Mouse (Mus musculus) limb, embryonic 11.5 days (tissue): Measurements from ENCODE around the gene Emd. TPM values are rescaled to one million over a fixed set of nuclear protein-coding genes. Genes with fewer than 3 reads are reported as not detected.

Experiments
- ATAC-seq: fragments of 200-750 bp; cut with Nextera tagmentation; 2 replicates; pipeline ENCODE4 v1.8.0; 2017; ENCODE audit warnings: low read depth; ENCODE audit not compliant: insufficient number of reproducible peaks, low FRiP score, low TSS enrichment
- DNase-seq: peaks from one replicate; pipeline ENCODE4 v3.0.0-alpha.2; 2015; ENCODE audit warnings: low spot score
- H3K27ac ChIP-seq: fragments of 300-500 bp; sonication (generic); replicated peaks from 2 replicates; pipeline ENCODE4 v1.5.1; 2014; ENCODE audit warnings: low read depth, mild to moderate bottlenecking, low read length
- H3K27me3 ChIP-seq: fragments of 300-500 bp; sonication (generic); 2 replicates; pipeline ENCODE4 v1.6.1; 2014; ENCODE audit warnings: mild to moderate bottlenecking, low read length, mixed read lengths; ENCODE audit not compliant: control insufficient read depth, insufficient read depth
- H3K36me3 ChIP-seq: fragments of 300-500 bp; sonication (generic); 2 replicates; pipeline ENCODE4 v1.6.1; 2014; ENCODE audit warnings: mild to moderate bottlenecking, low read length, moderate library complexity, mixed read lengths; ENCODE audit not compliant: control insufficient read depth, insufficient read depth
- H3K4me1 ChIP-seq: fragments of 300-500 bp; sonication (generic); 2 replicates; pipeline ENCODE4 v1.6.1; 2014; ENCODE audit warnings: low read length, mixed read lengths; ENCODE audit not compliant: control insufficient read depth, insufficient read depth
- H3K4me2 ChIP-seq: fragments of 300-500 bp; sonication (generic); 2 replicates; pipeline ENCODE4 v1.6.1; 2014; ENCODE audit warnings: low read depth, mild to moderate bottlenecking, moderate library complexity; ENCODE audit not compliant: severe bottlenecking
- H3K4me3 ChIP-seq: fragments of 300-500 bp; sonication (generic); 2 replicates; pipeline ENCODE4 v1.5.1; 2014; ENCODE audit warnings: low read depth, low read length
- H3K9ac ChIP-seq: fragments of 300-500 bp; sonication (generic); 2 replicates; pipeline ENCODE4 v1.6.1; 2014; ENCODE audit warnings: mild to moderate bottlenecking, low read length
- H3K9me3 ChIP-seq: fragments of 300-500 bp; sonication (generic); 2 replicates; pipeline ENCODE4 v1.6.1; 2016; ENCODE audit warnings: low read length; ENCODE audit not compliant: control insufficient read depth
- WGBS: fragments of 180-500 bp; shearing (Covaris S2); extraction: QIAGEN DNeasy Blood & Tissue Kit; methylation state at CpG from one replicate; pipeline ENCODE4 v1.1.7; 2014; 5-methylcytosine and 5-hydroxymethylcytosine counted together
- polyA plus RNA-seq: library from polyadenylated mRNA; unstranded; fragments of >200 nt; fragmentation: Nextera tagmentation; extraction: Ambion mirVana; gene quantifications from 2 replicates; pipeline ENCODE4 v1.2.1, GENCODE M21; 2014

Gene Emd
- polyA plus RNA-seq, 1 experiment from 2014 or later = 38.2 TPM

GRCm38 (mm10) chrX:74281041-74281731 is 26.7 kb downstream of the Emd start:
- Histone ChIP-seq H3K4me1 (no peaks in the 10 kb centered on the region), H3K36me3 (no peaks in the 10 kb centered on the region), H3K4me2 (peak overlapping the region; percentile 63), H3K27ac (peak overlapping the region; percentile 52; the same call in 1 of the 2 replicates), H3K27me3 (no peaks in the 10 kb centered on the region), H3K9me3 (no peaks in the 10 kb centered on the region), H3K9ac (peak overlapping the region; percentile 40; the same call in 1 of the 2 replicates), H3K4me3 (peak overlapping the region; percentile 60)
- DNase-seq = no peak
- WGBS = 17% methylated on average over 14 of the region's 14 CpGs
- no peak for ATAC-seq

GRCm38 (mm10) chrX:74281732-74282394 is 27.4 kb downstream of the Emd start, which contains the start of the genes Taz and Dnase1l1:
Taz (plus strand) TSS chrX:74281912.
Dnase1l1 (minus strand) TSS chrX:74282337.
- peak; percentile 85 for ATAC-seq

GRCm38 (mm10) chrX:74282395-74283091 is 28.1 kb downstream of the Emd start:
- 18% methylated on average over 39 of the region's 39 CpGs for WGBS
- Histone ChIP-seq H3K36me3 (no peaks in the 10 kb centered on the region), H3K9ac (peak overlapping the region; percentile 70), H3K4me2 (peak overlapping the region; percentile 63), H3K4me1 (no peaks in the 10 kb centered on the region), H3K9me3 (no peaks in the 10 kb centered on the region), H3K4me3 (peak overlapping the region; percentile 60), H3K27me3 (no peaks in the 10 kb centered on the region), H3K27ac (no peak overlapping the region)
- ATAC-seq = peak; percentile 71
- DNase-seq = peak; percentile 81

More at GRCm38 (mm10) chrX:74281732-74282394, 27.4 kb downstream of the Emd start, which contains the start of the genes Taz and Dnase1l1:
- peak within 1 kb of the TSS; percentile 63 for H3K4me2 ChIP-seq
- 11% methylated on average over 16 of the region's 16 CpGs for WGBS
- H3K4me3 ChIP-seq = peak within 1 kb of the TSS; percentile 60
- H3K9ac ChIP-seq = peak within 1 kb of the TSS; percentile 70
- no peaks in the 10 kb centered on the region for H3K36me3 ChIP-seq
- no peaks in the 10 kb centered on the region for H3K4me1 ChIP-seq
- peak; percentile 69 for DNase-seq
- H3K9me3 ChIP-seq = no peaks in the 10 kb centered on the region
- H3K27me3 ChIP-seq = no peaks in the 10 kb centered on the region
- peak within 1 kb of the TSS; percentile 52 for H3K27ac ChIP-seq

- Histone ChIP-seq H3K4me3 (peak overlapping the region; percentile 60), H3K4me2 (peak overlapping the region; percentile 63), H3K9ac (peak overlapping the region; percentile 70), H3K4me1 (no peaks in the 10 kb centered on the region), H3K9me3 (no peaks in the 10 kb centered on the region), H3K27me3 (no peaks in the 10 kb centered on the region), H3K27ac (no peak overlapping the region), H3K36me3 (no peaks in the 10 kb centered on the region)
- 50% methylated on average over 5 of the region's 5 CpGs for WGBS
- DNase-seq (no peak), ATAC-seq (peak; percentile 10; the same call in 1 of the 2 replicates)
These were observed 28.6 kb downstream of the Emd start for GRCm38 (mm10) chrX:74283092-74283437.

- WGBS = 80% methylated on average over 4 of the region's 4 CpGs
- Histone ChIP-seq H3K36me3 (no peaks in the 10 kb centered on the region), H3K9ac (no peak overlapping the region), H3K9me3 (no peaks in the 10 kb centered on the region), H3K4me1 (no peaks in the 10 kb centered on the region), H3K27me3 (no peaks in the 10 kb centered on the region), H3K4me3 (no peak overlapping the region), H3K27ac (no peak overlapping the region), H3K4me2 (no peak overlapping the region)
- ATAC-seq (no peak), DNase-seq (no peak)
These were observed 38.9 kb downstream of the Emd start for GRCm38 (mm10) chrX:74293431-74293830.

- H3K27me3 ChIP-seq = no peaks in the 10 kb centered on the region
- H3K36me3 ChIP-seq = no peaks in the 10 kb centered on the region
- ATAC-seq = peak; percentile 98
- WGBS = 17% methylated on average over 36 of the region's 37 CpGs
- H3K4me3 ChIP-seq = peak within 1 kb of the TSS; percentile 59
- no peaks in the 10 kb centered on the region for H3K4me1 ChIP-seq
- DNase-seq = peak; percentile 91
- no peak within 1 kb of the TSS for H3K27ac ChIP-seq
- H3K9me3 ChIP-seq = no peaks in the 10 kb centered on the region
- peak within 1 kb of the TSS; percentile 66 for H3K9ac ChIP-seq
- peak within 1 kb of the TSS; percentile 55 for H3K4me2 ChIP-seq
These were observed 42.3 kb downstream of the Emd start, which contains the start of gene Atp6ap1 for GRCm38 (mm10) chrX:74296538-74297448. Atp6ap1 (plus strand) TSS chrX:74297097.

GRCm38 (mm10) chrX:74298348-74298747 is 43.9 kb downstream of the Emd start:
- H3K27me3 ChIP-seq = no peaks in the 10 kb centered on the region
- DNase-seq (no peak), ATAC-seq (no peak)
- 85% methylated on average over 1 of the region's 1 CpGs for WGBS
- no peak overlapping the region for H3K4me2 ChIP-seq
- no peaks in the 10 kb centered on the region for H3K9me3 ChIP-seq
- H3K4me1 ChIP-seq = no peaks in the 10 kb centered on the region
- no peak overlapping the region for H3K9ac ChIP-seq
- H3K36me3 ChIP-seq = no peaks in the 10 kb centered on the region
- no peak overlapping the region for H3K27ac ChIP-seq
- no peak overlapping the region for H3K4me3 ChIP-seq
